Mouse (Mus musculus) brown adipose tissue, adult 24 weeks (tissue): ENCODE results near the gene Psenen. TPM values are rescaled to one million over a fixed set of nuclear protein-coding genes. Genes with fewer than 3 reads are reported as not detected.

Experiments used
- H3K27ac ChIP-seq: fragments of 200-500 bp; replicated peaks from 2 replicates; pipeline ENCODE4 v1.5.1; 2012; ENCODE audit warnings: low read depth, mild to moderate bottlenecking, low read length
- H3K4me1 ChIP-seq: fragments of 200-500 bp; 2 replicates; pipeline ENCODE4 v1.6.1; 2012; ENCODE audit warnings: low read length, mixed read lengths; ENCODE audit not compliant: control insufficient read depth, insufficient read depth, insufficient read length
- H3K4me3 ChIP-seq: fragments of 200-500 bp; 2 replicates; pipeline ENCODE4 v1.5.1; 2012; ENCODE audit warnings: low read depth, mild to moderate bottlenecking, low read length, moderate library complexity; ENCODE audit not compliant: insufficient read depth
- polyA plus RNA-seq: library from polyadenylated mRNA; stranded (reverse); fragments of >200 nt; gene quantifications from 2 replicates; pipeline ENCODE4 v1.2.4, GENCODE M21; 2012; ENCODE audit not compliant: missing spikeins, insufficient read depth, insufficient read length

Psenen gene
- polyA plus RNA-seq, 1 experiment, result 177 TPM

GRCm38 (mm10) chr7:30572389-30572788, 9.0 kb upstream of the Psenen start:
- Histone ChIP-seq H3K27ac (no peak overlapping the region), H3K4me1 (no peaks in the 10 kb centered on the region), H3K4me3 (no peak overlapping the region)

GRCm38 (mm10) chr7:30567555-30567954, 4.1 kb upstream of the Psenen start:
- Histone ChIP-seq H3K27ac (no peak overlapping the region), H3K4me1 (0 out of 2 replicates have a peak, but pooled peaks cover 4% of the 10 kb centered on the region), H3K4me3 (no peak overlapping the region)

GRCm38 (mm10) chr7:30566033-30566432, 2.6 kb upstream of the Psenen start:
- Histone ChIP-seq H3K4me3 (no peak overlapping the region), H3K27ac (no peak overlapping the region), H3K4me1 (0 out of 2 replicates have a peak, but pooled peaks cover 4% of the 10 kb centered on the region)

GRCm38 (mm10) chr7:30564970-30565571, 1.6 kb upstream of the Psenen start, which contains the start of gene Igflr1:
Igflr1 (plus strand) TSS chr7:30565427.
- Histone ChIP-seq H3K4me1 (0 out of 2 replicates have a peak, but pooled peaks cover 4% of the 10 kb centered on the region), H3K4me3 (no peak within 1 kb of the TSS), H3K27ac (no peak within 1 kb of the TSS)

GRCm38 (mm10) chr7:30563906-30564280, 466 bp upstream of the Psenen start:
- H3K4me1 ChIP-seq, result 0 out of 2 replicates have a peak, but pooled peaks cover 4% of the 10 kb centered on the region
- peak overlapping the region; percentile 87; the same call in 1 of the 2 replicates for H3K27ac ChIP-seq
- H3K4me3 ChIP-seq, result peak overlapping the region; percentile 84

GRCm38 (mm10) chr7:30562526-30563116, 806 bp downstream of the Psenen start:
- 0 out of 2 replicates have a peak, but pooled peaks cover 7% of the 10 kb centered on the region for H3K4me1 ChIP-seq
- peak overlapping the region; percentile 60 for H3K27ac ChIP-seq
- H3K4me3 ChIP-seq, result peak overlapping the region; percentile 63

- no peak overlapping the region for H3K27ac ChIP-seq
- H3K4me3 ChIP-seq, result no peak overlapping the region
Measured at GRCm38 (mm10) chr7:30560296-30560695, 3.1 kb downstream of the Psenen start.

GRCm38 (mm10) chr7:30559443-30559954, 3.9 kb downstream of the Psenen start, which contains the start of gene Lin37:
Lin37 (minus strand) TSS chr7:30559838.
- peak within 1 kb of the TSS; percentile 43 for H3K27ac ChIP-seq
- H3K4me3 ChIP-seq, result peak within 1 kb of the TSS; percentile 66
- 0 out of 2 replicates have a peak, but pooled peaks cover 7% of the 10 kb centered on the region for H3K4me1 ChIP-seq

More at GRCm38 (mm10) chr7:30560296-30560695, 3.1 kb downstream of the Psenen start:
- 0 out of 2 replicates have a peak, but pooled peaks cover 7% of the 10 kb centered on the region for H3K4me1 ChIP-seq

- Histone ChIP-seq H3K4me1 (peaks cover 5% of the 10 kb centered on the region; the same call in 1 of the 2 replicates), H3K4me3 (peak overlapping the region; percentile 66), H3K27ac (peak overlapping the region; percentile 43)
Measured at GRCm38 (mm10) chr7:30558656-30559442, 4.6 kb downstream of the Psenen start.

- H3K4me1 ChIP-seq, result peaks cover 7% of the 10 kb centered on the region
- peak overlapping the region; percentile 66 for H3K4me3 ChIP-seq
- peak overlapping the region; percentile 43 for H3K27ac ChIP-seq
Measured at GRCm38 (mm10) chr7:30557901-30558514, 5.4 kb downstream of the Psenen start.

GRCm38 (mm10) chr7:30556894-30557536, 6.4 kb downstream of the Psenen start:
- Histone ChIP-seq H3K4me1 (peaks cover 7% of the 10 kb centered on the region), H3K4me3 (no peak overlapping the region), H3K27ac (no peak overlapping the region)

GRCm38 (mm10) chr7:30553810-30554584, 9.4 kb downstream of the Psenen start:
- peaks cover 7% of the 10 kb centered on the region for H3K4me1 ChIP-seq
- H3K4me3 ChIP-seq, result peak overlapping the region; percentile 63
- peak overlapping the region; percentile 26; the same call in 1 of the 2 replicates for H3K27ac ChIP-seq

- Histone ChIP-seq H3K27ac (peak overlapping the region; percentile 87), H3K4me3 (peak overlapping the region; percentile 63), H3K4me1 (peaks cover 3% of the 10 kb centered on the region)
Measured at GRCm38 (mm10) chr7:30553021-30553589, 10.3 kb downstream of the Psenen start.
